Mouse (Mus musculus) bone marrow macrophage, adult 2 months (primary cell): Measurements from ENCODE around the gene Ephx1.

ENCODE experiments used
- CTCF ChIP-seq: IDR thresholded peaks from 2 replicates; pipeline ENCODE4 v1.5.1; 2012; ENCODE audit warnings: low read depth, mild to moderate bottlenecking, low read length, moderate library complexity
- POLR2A ChIP-seq: IDR thresholded peaks from 2 replicates; pipeline ENCODE4 v1.6.1; 2012; ENCODE audit warnings: mild to moderate bottlenecking, low read depth, low read length, borderline replicate concordance

DNA sequence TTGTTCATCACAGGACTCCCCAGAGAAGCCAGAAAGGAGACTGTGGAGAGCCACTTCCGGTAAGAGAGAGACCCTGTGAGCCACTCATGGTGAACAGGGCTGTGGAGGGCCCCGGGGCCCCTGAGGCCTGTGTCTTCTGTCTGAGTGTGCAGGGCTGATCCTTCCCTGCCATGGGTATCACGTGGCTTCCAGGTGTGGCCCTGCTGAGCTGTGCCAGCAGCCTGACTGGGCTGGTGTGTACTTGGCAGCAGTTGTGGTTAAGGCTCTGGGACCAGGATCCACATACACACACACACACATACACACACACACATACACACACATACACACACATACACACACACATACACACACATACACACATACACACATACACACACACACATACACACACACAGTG is 62.7 kb downstream of the Ephx1 start:
- no peak for TF ChIP-seq CTCF
- no peak for TF ChIP-seq POLR2A
